Mouse (Mus musculus): ENCODE measurements at regions not wholly inside any gene's neighbourhood (a gene's known extent, or its start where the extent isn't known, plus 50 kb on each side); places are given as distances from the start of the nearest gene placed in this dataset.

DNA sequence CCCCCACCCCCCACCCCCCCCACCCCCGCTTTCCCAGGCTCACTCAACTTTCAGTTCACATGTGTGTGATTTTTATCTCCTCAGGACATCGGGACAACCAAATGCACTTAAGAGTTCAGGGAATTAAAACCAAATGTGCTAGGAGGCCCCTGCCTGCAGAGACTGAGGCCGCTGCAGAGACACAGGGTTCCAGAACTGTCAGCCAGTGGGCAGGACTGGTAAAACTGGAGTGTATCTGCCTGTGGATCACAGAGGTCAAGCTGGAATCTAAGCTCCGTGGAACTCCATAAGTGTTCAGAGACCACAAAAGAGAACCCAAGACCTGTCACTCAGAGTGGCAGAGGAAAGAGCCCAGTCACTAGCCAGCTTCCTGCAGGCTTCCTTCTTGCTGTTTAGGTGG, 138.3 kb downstream of the Bmp7 start:
- H3K27ac ChIP-seq, result no peak overlapping the region
- H3K79me2 ChIP-seq (replicated peaks; ENCODE audit: control insufficient read depth, insufficient read depth, low read length), result no peaks in the 10 kb centered on the region
- no peak overlapping the region for H3K4me3 ChIP-seq
- 35% methylated on average over 4 of the region's 4 CpGs for WGBS
- no peaks in the 10 kb centered on the region; the same call in 1 of the 2 replicates for H3K27me3 ChIP-seq (ENCODE audit: control insufficient read depth, insufficient read depth, low read length)
- TF ChIP-seq CTCF (IDR thresholded peaks at IDR 0.05) (no peak), POLR2A (IDR thresholded peaks at IDR 0.05; ENCODE audit: insufficient read depth, low read depth, low read length) (no peak), EP300 (IDR thresholded peaks at IDR 0.05; ENCODE audit: insufficient read depth, low read depth, low read length) (no peak)
- H3K9ac ChIP-seq (ENCODE audit: low read depth, low read length), result no peak overlapping the region
- no peak for DNase-seq
- intact Hi-C loops (cut with DNase I), result no loop called here
- no peaks in the 10 kb centered on the region for H3K4me1 ChIP-seq (ENCODE audit: control insufficient read depth, insufficient read depth, low read length)
- no peaks in the 10 kb centered on the region for H3K36me3 ChIP-seq (ENCODE audit: control insufficient read depth, insufficient read depth, low read length)

DNA sequence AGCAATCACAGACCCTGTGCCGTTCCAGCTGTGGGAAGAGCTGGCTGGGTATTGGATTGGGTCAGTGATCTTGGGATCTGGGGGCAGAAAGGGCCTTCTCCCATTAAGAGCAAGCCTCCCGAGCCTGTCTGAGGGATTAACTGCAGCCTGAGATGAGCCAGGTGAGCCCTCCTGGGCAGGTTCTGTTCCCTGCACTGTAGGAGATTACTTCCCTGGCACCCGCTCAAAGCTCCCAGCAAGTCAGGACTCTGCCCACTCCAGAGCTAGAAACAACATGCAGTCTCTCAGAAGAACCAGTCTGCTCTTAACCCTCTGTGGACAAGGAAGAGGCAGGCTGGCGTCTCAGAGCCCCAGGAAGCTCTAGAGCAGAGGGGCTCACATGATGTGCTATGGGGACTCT, 132.7 kb downstream of the Bmp7 start:
- no peak for TF ChIP-seq EP300 (IDR thresholded peaks at IDR 0.05; ENCODE audit: insufficient read depth, low read depth, low read length)
- TF ChIP-seq POLR2A (IDR thresholded peaks at IDR 0.05; ENCODE audit: insufficient read depth, low read depth, low read length), result no peak
- no peak for TF ChIP-seq CTCF (IDR thresholded peaks at IDR 0.05)
- no peaks in the 10 kb centered on the region for H3K27me3 ChIP-seq (ENCODE audit: control insufficient read depth, insufficient read depth, low read length)
- no peaks in the 10 kb centered on the region for H3K4me1 ChIP-seq (ENCODE audit: control insufficient read depth, insufficient read depth, low read length)
- H3K9ac ChIP-seq (ENCODE audit: low read depth, low read length), result no peak overlapping the region
- 63% methylated on average over 4 of the region's 4 CpGs for WGBS
- intact Hi-C loops (cut with DNase I), result no loop called here
- no peaks in the 10 kb centered on the region for H3K79me2 ChIP-seq (replicated peaks; ENCODE audit: control insufficient read depth, insufficient read depth, low read length)
- DNase-seq, result no peak
- no peak overlapping the region for H3K27ac ChIP-seq
- H3K36me3 ChIP-seq (ENCODE audit: control insufficient read depth, insufficient read depth, low read length), result no peaks in the 10 kb centered on the region
- H3K4me3 ChIP-seq, result no peak overlapping the region

DNA sequence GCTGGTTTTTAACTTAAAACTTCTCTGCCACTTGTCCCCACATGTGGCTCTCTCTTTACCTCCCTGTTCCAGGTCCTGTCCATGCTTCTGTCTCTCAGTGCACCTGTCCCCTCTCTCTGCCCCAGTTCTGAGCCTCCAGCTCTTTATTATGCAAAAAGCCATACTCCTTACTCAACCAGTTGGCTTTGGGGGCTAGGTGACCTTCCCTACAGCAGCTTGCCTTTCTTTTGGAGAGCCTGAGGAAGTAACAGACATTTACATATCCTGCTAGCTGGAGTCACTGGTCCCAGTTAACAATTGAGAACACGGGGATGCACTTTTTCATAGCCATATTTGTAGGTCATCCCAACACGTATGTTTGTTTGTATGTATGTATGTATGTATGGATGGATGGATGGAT, 130.8 kb downstream of the Bmp7 start:
- intact Hi-C loops (cut with DNase I), result no loop called here
- TF ChIP-seq POLR2A (IDR thresholded peaks at IDR 0.05; ENCODE audit: insufficient read depth, low read depth, low read length) (no peak), CTCF (IDR thresholded peaks at IDR 0.05) (no peak), EP300 (IDR thresholded peaks at IDR 0.05; ENCODE audit: insufficient read depth, low read depth, low read length) (no peak)
- no peaks in the 10 kb centered on the region for H3K79me2 ChIP-seq (replicated peaks; ENCODE audit: control insufficient read depth, insufficient read depth, low read length)
- DNase-seq, result no peak
- no peak overlapping the region for H3K4me3 ChIP-seq
- 78% methylated on average over 2 of the region's 2 CpGs for WGBS
- no peaks in the 10 kb centered on the region for H3K36me3 ChIP-seq (ENCODE audit: control insufficient read depth, insufficient read depth, low read length)
- no peak overlapping the region for H3K27ac ChIP-seq
- no peaks in the 10 kb centered on the region for H3K4me1 ChIP-seq (ENCODE audit: control insufficient read depth, insufficient read depth, low read length)
- no peaks in the 10 kb centered on the region for H3K27me3 ChIP-seq (ENCODE audit: control insufficient read depth, insufficient read depth, low read length)
- no peak overlapping the region for H3K9ac ChIP-seq (ENCODE audit: low read depth, low read length)

DNA sequence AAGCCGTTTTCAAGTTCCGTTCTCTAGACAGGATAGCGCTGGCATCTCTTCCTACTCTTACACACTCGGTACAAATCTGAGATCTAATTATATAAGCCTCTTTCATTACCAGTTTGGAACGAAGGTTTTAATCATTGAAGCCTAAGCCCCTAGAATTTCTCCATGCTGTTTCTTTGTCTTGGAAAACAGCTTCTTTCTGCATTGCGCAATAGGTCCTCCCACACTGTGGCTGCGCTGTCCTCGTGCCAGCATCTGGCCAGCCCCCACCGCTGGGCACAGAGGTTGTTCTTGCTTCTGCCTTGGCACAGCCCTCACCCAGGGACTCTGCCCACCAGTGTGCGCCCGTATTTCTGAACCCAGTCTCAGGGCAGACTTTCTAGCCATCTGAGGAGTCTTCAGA, 126.8 kb downstream of the Bmp7 start:
- H3K4me1 ChIP-seq (ENCODE audit: control insufficient read depth, insufficient read depth, low read length), result no peaks in the 10 kb centered on the region
- no peak overlapping the region for H3K9ac ChIP-seq (ENCODE audit: low read depth, low read length)
- no peaks in the 10 kb centered on the region for H3K27me3 ChIP-seq (ENCODE audit: control insufficient read depth, insufficient read depth, low read length)
- TF ChIP-seq POLR2A (IDR thresholded peaks at IDR 0.05; ENCODE audit: insufficient read depth, low read depth, low read length), result no peak
- no peak for TF ChIP-seq EP300 (IDR thresholded peaks at IDR 0.05; ENCODE audit: insufficient read depth, low read depth, low read length)
- TF ChIP-seq CTCF (IDR thresholded peaks at IDR 0.05), result no peak
- no peak overlapping the region for H3K27ac ChIP-seq
- intact Hi-C loops (cut with DNase I), result no loop called here
- no peak for DNase-seq
- H3K36me3 ChIP-seq (ENCODE audit: control insufficient read depth, insufficient read depth, low read length), result no peaks in the 10 kb centered on the region
- 70% methylated on average over 11 of the region's 11 CpGs for WGBS
- H3K4me3 ChIP-seq, result no peak overlapping the region
- no peaks in the 10 kb centered on the region for H3K79me2 ChIP-seq (replicated peaks; ENCODE audit: control insufficient read depth, insufficient read depth, low read length)

DNA sequence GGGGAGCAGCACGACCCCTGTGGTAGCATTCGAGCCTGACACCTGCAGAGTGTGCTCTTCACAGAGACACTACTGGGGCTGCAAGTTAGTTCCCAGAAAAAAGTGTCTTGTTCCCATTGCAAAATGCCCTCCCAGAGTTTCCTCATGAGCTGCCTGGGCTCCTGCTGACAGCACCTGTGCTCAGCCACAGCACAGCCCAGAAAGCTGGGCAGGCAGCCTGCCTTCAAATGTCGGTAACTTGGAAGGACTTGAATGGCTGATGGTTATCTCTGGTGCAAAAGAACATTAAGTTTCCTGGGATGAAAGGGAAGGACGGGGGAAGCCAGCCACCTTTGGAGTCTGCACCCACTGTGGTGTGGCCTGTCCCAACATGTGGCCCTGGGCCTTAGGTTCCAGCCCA, 126.2 kb downstream of the Bmp7 start:
- WGBS, result 60% methylated on average over 4 of the region's 4 CpGs
- no peak for DNase-seq
- intact Hi-C loops (cut with DNase I), result no loop called here

DNA sequence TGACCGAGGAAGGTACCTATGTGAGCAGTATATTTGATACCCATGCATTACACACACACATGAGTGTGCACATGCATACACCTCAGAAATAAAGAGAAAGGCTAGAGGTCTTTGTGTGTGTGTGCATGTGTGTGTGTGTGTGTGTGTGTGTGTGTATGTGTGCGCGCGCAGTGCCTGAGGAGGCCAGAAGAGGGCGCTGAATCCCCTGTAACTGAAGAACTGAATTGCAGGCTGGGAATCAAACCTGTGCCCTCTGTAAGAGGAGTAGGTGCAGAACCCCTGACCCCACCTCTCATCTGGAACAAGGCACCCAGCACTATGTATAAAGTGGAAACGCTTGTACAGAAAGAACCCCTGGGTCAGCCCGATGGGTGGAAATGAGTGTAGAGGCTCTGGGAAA, 125.0 kb downstream of the Bmp7 start:
- H3K27ac ChIP-seq, result no peak overlapping the region
- WGBS, result 97% methylated on average over 7 of the region's 7 CpGs
- intact Hi-C loops (cut with DNase I), result no loop called here
- no peak overlapping the region for H3K4me3 ChIP-seq
- no peaks in the 10 kb centered on the region for H3K79me2 ChIP-seq (replicated peaks; ENCODE audit: control insufficient read depth, insufficient read depth, low read length)
- H3K27me3 ChIP-seq (ENCODE audit: control insufficient read depth, insufficient read depth, low read length), result no peaks in the 10 kb centered on the region
- TF ChIP-seq CTCF (IDR thresholded peaks at IDR 0.05) (no peak), EP300 (IDR thresholded peaks at IDR 0.05; ENCODE audit: insufficient read depth, low read depth, low read length) (no peak), POLR2A (IDR thresholded peaks at IDR 0.05; ENCODE audit: insufficient read depth, low read depth, low read length) (no peak)
- no peaks in the 10 kb centered on the region for H3K4me1 ChIP-seq (ENCODE audit: control insufficient read depth, insufficient read depth, low read length)
- no peak for DNase-seq
- H3K9ac ChIP-seq (ENCODE audit: low read depth, low read length), result no peak overlapping the region
- no peaks in the 10 kb centered on the region for H3K36me3 ChIP-seq (ENCODE audit: control insufficient read depth, insufficient read depth, low read length)

More for the DNA sequence above, 126.2 kb downstream of the Bmp7 start:
- TF ChIP-seq EP300 (IDR thresholded peaks at IDR 0.05; ENCODE audit: insufficient read depth, low read depth, low read length) (no peak), POLR2A (IDR thresholded peaks at IDR 0.05; ENCODE audit: insufficient read depth, low read depth, low read length) (no peak), CTCF (IDR thresholded peaks at IDR 0.05) (no peak)
- Histone ChIP-seq H3K36me3 (ENCODE audit: control insufficient read depth, insufficient read depth, low read length) (no peaks in the 10 kb centered on the region), H3K9ac (ENCODE audit: low read depth, low read length) (no peak overlapping the region), H3K79me2 (replicated peaks; ENCODE audit: control insufficient read depth, insufficient read depth, low read length) (no peaks in the 10 kb centered on the region), H3K27ac (no peak overlapping the region), H3K4me1 (ENCODE audit: control insufficient read depth, insufficient read depth, low read length) (no peaks in the 10 kb centered on the region), H3K27me3 (ENCODE audit: control insufficient read depth, insufficient read depth, low read length) (no peaks in the 10 kb centered on the region), H3K4me3 (no peak overlapping the region)
